Mouse (Mus musculus): Measurements from ENCODE around the gene Cdk15.

- TF ChIP-seq CTCF (IDR thresholded peaks at IDR 0.05; ENCODE audit: low read depth, low read length): no peak
- no peak for TF ChIP-seq POLR2AphosphoS5 (IDR thresholded peaks at IDR 0.05; ENCODE audit: insufficient replicate concordance, low read depth, low read length)
- no peak for TF ChIP-seq GATA2 (IDR thresholded peaks at IDR 0.05; ENCODE audit: borderline replicate concordance, low read depth, low read length)
- peak; percentile 48 for TF ChIP-seq TAL1 (conservative IDR thresholded peaks at IDR 0.05; ENCODE audit: low read depth, low read length)
- TF ChIP-seq GATA1 (IDR thresholded peaks at IDR 0.05; ENCODE audit: borderline replicate concordance, low read length): no peak
Observed at GRCm38 (mm10) chr1:59361460-59361859, 104.8 kb downstream of the Cdk15 start.
